Mouse (Mus musculus) G1E (cell line): ENCODE measurements around the gene Plcb4.

Source experiments
- CTCF ChIP-seq: IDR thresholded peaks from 2 replicates; pipeline ENCODE4 v1.5.1; 2012; ENCODE audit warnings: low read depth, low read length, inconsistent platforms, mixed read lengths
- GATA1 ChIP-seq: IDR thresholded peaks from 2 replicates; pipeline ENCODE4 v1.6.1; 2012; ENCODE audit warnings: borderline replicate concordance, low read length, inconsistent platforms, mixed read lengths
- GATA2 ChIP-seq: IDR thresholded peaks from 2 replicates; pipeline ENCODE4 v1.6.1; 2012; ENCODE audit warnings: low read depth, low read length, inconsistent platforms, borderline replicate concordance
- POLR2AphosphoS5 ChIP-seq: IDR thresholded peaks from 2 replicates; pipeline ENCODE4 v1.6.1; 2012; ENCODE audit warnings: low read depth, low read length, inconsistent platforms; ENCODE audit not compliant: insufficient replicate concordance

GRCm38 (mm10) chr2:135722109-135722508 lies 63.3 kb downstream of the Plcb4 start:
- no peak for TF ChIP-seq GATA2
- TF ChIP-seq CTCF: no peak
- no peak for TF ChIP-seq GATA1
- TF ChIP-seq POLR2AphosphoS5: no peak
